Mouse (Mus musculus): ENCODE results near the gene Pde10a.

The Pde10a gene

GRCm38 (mm10) chr17:8506726-8507125, 18.4 kb upstream of the Pde10a start:
- no peaks in the 10 kb centered on the region; the same call in 1 of the 2 replicates for H3K27me3 ChIP-seq (ENCODE audit: control insufficient read depth, insufficient read depth, low read length, poor library complexity, severe bottlenecking)
- H3K36me3 ChIP-seq (ENCODE audit: control insufficient read depth, insufficient read depth, low read length, poor library complexity, severe bottlenecking) = no peaks in the 10 kb centered on the region
- no peak for DNase-seq (ENCODE audit: low read depth, low spot score)

- no peaks in the 10 kb centered on the region for H3K36me3 ChIP-seq (ENCODE audit: control insufficient read depth, insufficient read depth, low read length, poor library complexity, severe bottlenecking)
- H3K27me3 ChIP-seq (ENCODE audit: control insufficient read depth, insufficient read depth, low read length, poor library complexity, severe bottlenecking) = no peaks in the 10 kb centered on the region; the same call in 1 of the 2 replicates
- DNase-seq (ENCODE audit: low read depth, low spot score) = no peak
Measured at GRCm38 (mm10) chr17:8507654-8508053, 17.5 kb upstream of the Pde10a start.

GRCm38 (mm10) chr17:8508305-8509141, 16.6 kb upstream of the Pde10a start:
- DNase-seq (ENCODE audit: low read depth, low spot score) = no peak
- H3K36me3 ChIP-seq (ENCODE audit: control insufficient read depth, insufficient read depth, low read length, poor library complexity, severe bottlenecking) = no peaks in the 10 kb centered on the region
- H3K27me3 ChIP-seq (ENCODE audit: control insufficient read depth, insufficient read depth, low read length, poor library complexity, severe bottlenecking) = no peaks in the 10 kb centered on the region; the same call in 1 of the 2 replicates

- no peak for DNase-seq (ENCODE audit: low read depth, low spot score)
- no peaks in the 10 kb centered on the region for H3K36me3 ChIP-seq (ENCODE audit: control insufficient read depth, insufficient read depth, low read length, poor library complexity, severe bottlenecking)
- H3K27me3 ChIP-seq (ENCODE audit: control insufficient read depth, insufficient read depth, low read length, poor library complexity, severe bottlenecking) = no peaks in the 10 kb centered on the region
Measured at GRCm38 (mm10) chr17:8516006-8516405, 9.2 kb upstream of the Pde10a start.

- Histone ChIP-seq H3K36me3 (ENCODE audit: control insufficient read depth, insufficient read depth, low read length, poor library complexity, severe bottlenecking) (no peaks in the 10 kb centered on the region), H3K27me3 (ENCODE audit: control insufficient read depth, insufficient read depth, low read length, poor library complexity, severe bottlenecking) (no peaks in the 10 kb centered on the region)
- no peak for DNase-seq (ENCODE audit: low read depth, low spot score)
Measured at GRCm38 (mm10) chr17:8523986-8524385, 1.2 kb upstream of the Pde10a start.

- Histone ChIP-seq H3K36me3 (ENCODE audit: control insufficient read depth, insufficient read depth, low read length, poor library complexity, severe bottlenecking) (no peaks in the 10 kb centered on the region), H3K27me3 (ENCODE audit: control insufficient read depth, insufficient read depth, low read length, poor library complexity, severe bottlenecking) (no peaks in the 10 kb centered on the region)
- DNase-seq (ENCODE audit: low read depth, low spot score) = no peak
Measured at GRCm38 (mm10) chr17:8524387-8525165, 596 bp upstream of the Pde10a start.

GRCm38 (mm10) chr17:8525971-8526740, 984 bp downstream of the Pde10a start:
- DNase-seq (ENCODE audit: low read depth, low spot score) = no peak
- H3K36me3 ChIP-seq (ENCODE audit: control insufficient read depth, insufficient read depth, low read length, poor library complexity, severe bottlenecking) = no peaks in the 10 kb centered on the region
- no peaks in the 10 kb centered on the region for H3K27me3 ChIP-seq (ENCODE audit: control insufficient read depth, insufficient read depth, low read length, poor library complexity, severe bottlenecking)

- no peak for DNase-seq (ENCODE audit: low read depth, low spot score)
- H3K27me3 ChIP-seq (ENCODE audit: control insufficient read depth, insufficient read depth, low read length, poor library complexity, severe bottlenecking) = no peaks in the 10 kb centered on the region
- H3K36me3 ChIP-seq (ENCODE audit: control insufficient read depth, insufficient read depth, low read length, poor library complexity, severe bottlenecking) = no peaks in the 10 kb centered on the region
Measured at GRCm38 (mm10) chr17:8526815-8527261, 1.7 kb downstream of the Pde10a start.

GRCm38 (mm10) chr17:8528641-8529040, 3.5 kb downstream of the Pde10a start:
- Histone ChIP-seq H3K36me3 (ENCODE audit: control insufficient read depth, insufficient read depth, low read length, poor library complexity, severe bottlenecking) (no peaks in the 10 kb centered on the region), H3K27me3 (ENCODE audit: control insufficient read depth, insufficient read depth, low read length, poor library complexity, severe bottlenecking) (no peaks in the 10 kb centered on the region)
- no peak for DNase-seq (ENCODE audit: low read depth, low spot score)

GRCm38 (mm10) chr17:8532609-8533008, 7.4 kb downstream of the Pde10a start:
- Histone ChIP-seq H3K27me3 (ENCODE audit: control insufficient read depth, insufficient read depth, low read length, poor library complexity, severe bottlenecking) (no peaks in the 10 kb centered on the region), H3K36me3 (ENCODE audit: control insufficient read depth, insufficient read depth, low read length, poor library complexity, severe bottlenecking) (no peaks in the 10 kb centered on the region)
- no peak for DNase-seq (ENCODE audit: low read depth, low spot score)

GRCm38 (mm10) chr17:8533828-8534227, 8.7 kb downstream of the Pde10a start:
- H3K36me3 ChIP-seq (ENCODE audit: control insufficient read depth, insufficient read depth, low read length, poor library complexity, severe bottlenecking) = no peaks in the 10 kb centered on the region
- DNase-seq (ENCODE audit: low read depth, low spot score) = peak; percentile 3
- no peaks in the 10 kb centered on the region for H3K27me3 ChIP-seq (ENCODE audit: control insufficient read depth, insufficient read depth, low read length, poor library complexity, severe bottlenecking)

- H3K36me3 ChIP-seq (ENCODE audit: control insufficient read depth, insufficient read depth, low read length, poor library complexity, severe bottlenecking) = no peaks in the 10 kb centered on the region
- no peaks in the 10 kb centered on the region for H3K27me3 ChIP-seq (ENCODE audit: control insufficient read depth, insufficient read depth, low read length, poor library complexity, severe bottlenecking)
- DNase-seq (ENCODE audit: low read depth, low spot score) = no peak
Measured at GRCm38 (mm10) chr17:8536522-8536921, 11.3 kb downstream of the Pde10a start.

GRCm38 (mm10) chr17:8538102-8538501, 12.9 kb downstream of the Pde10a start:
- H3K27me3 ChIP-seq (ENCODE audit: control insufficient read depth, insufficient read depth, low read length, poor library complexity, severe bottlenecking) = no peaks in the 10 kb centered on the region
- no peaks in the 10 kb centered on the region for H3K36me3 ChIP-seq (ENCODE audit: control insufficient read depth, insufficient read depth, low read length, poor library complexity, severe bottlenecking)
- peak; percentile 6 for DNase-seq (ENCODE audit: low read depth, low spot score)

- Histone ChIP-seq H3K27me3 (ENCODE audit: control insufficient read depth, insufficient read depth, low read length, poor library complexity, severe bottlenecking) (no peaks in the 10 kb centered on the region), H3K36me3 (ENCODE audit: control insufficient read depth, insufficient read depth, low read length, poor library complexity, severe bottlenecking) (no peaks in the 10 kb centered on the region)
- no peak for DNase-seq (ENCODE audit: low read depth, low spot score)
Measured at GRCm38 (mm10) chr17:8541974-8542538, 16.9 kb downstream of the Pde10a start.
